Mouse (Mus musculus): ENCODE results near the gene Thrb. TPM values are rescaled to one million over a fixed set of nuclear protein-coding genes. Genes with fewer than 3 reads are reported as not detected.

Thrb gene
- total and polyA plus RNA-seq, 2 experiments from 2014 or later = 2.1 to 8.9 TPM

DNA sequence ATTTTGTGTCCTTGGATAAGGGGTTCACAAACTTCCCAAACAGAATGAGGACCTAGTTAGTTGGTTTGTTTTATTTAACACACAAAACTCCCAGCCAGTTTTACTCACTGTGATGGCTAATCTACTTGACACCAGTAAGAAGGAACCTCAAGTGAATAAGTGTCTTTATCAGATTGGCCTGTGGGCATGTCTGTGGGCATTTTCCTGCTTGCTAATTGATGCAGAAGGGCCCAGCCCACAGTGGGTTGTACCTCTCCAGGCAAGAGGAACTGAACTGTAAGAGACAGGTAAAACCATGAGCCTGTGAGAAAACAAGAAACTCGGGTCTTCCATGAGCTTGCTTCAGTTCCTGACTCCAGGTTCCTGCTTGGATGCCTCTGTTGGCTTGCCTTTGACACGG is 215.9 kb downstream of the Thrb start:
- TF ChIP-seq CTCF (IDR thresholded peaks at IDR 0.05) = no peak
- DNase-seq (ENCODE audit: low spot score) (no peak), ATAC-seq (ENCODE audit: low FRiP score) (no peak)
- Histone ChIP-seq H3K4me1 (ENCODE audit: insufficient read depth, low read length) (no peaks in the 10 kb centered on the region), H3K9ac (replicated peaks; ENCODE audit: low read length, poor library complexity, severe bottlenecking) (no peak overlapping the region), H3K4me3 (ENCODE audit: low read depth, low read length) (no peak overlapping the region), H3K27ac (ENCODE audit: low read depth, low read length) (no peak overlapping the region), H3K4me2 (ENCODE audit: low read depth, low read length, poor library complexity, severe bottlenecking) (no peak overlapping the region), H3K27me3 (ENCODE audit: insufficient read depth, low read length) (no peaks in the 10 kb centered on the region), H3K9me3 (ENCODE audit: low read length) (no peaks in the 10 kb centered on the region), H3K36me3 (ENCODE audit: insufficient read depth, low read length) (no peaks in the 10 kb centered on the region)
- WGBS = 61% methylated on average over 2 of the region's 2 CpGs

DNA sequence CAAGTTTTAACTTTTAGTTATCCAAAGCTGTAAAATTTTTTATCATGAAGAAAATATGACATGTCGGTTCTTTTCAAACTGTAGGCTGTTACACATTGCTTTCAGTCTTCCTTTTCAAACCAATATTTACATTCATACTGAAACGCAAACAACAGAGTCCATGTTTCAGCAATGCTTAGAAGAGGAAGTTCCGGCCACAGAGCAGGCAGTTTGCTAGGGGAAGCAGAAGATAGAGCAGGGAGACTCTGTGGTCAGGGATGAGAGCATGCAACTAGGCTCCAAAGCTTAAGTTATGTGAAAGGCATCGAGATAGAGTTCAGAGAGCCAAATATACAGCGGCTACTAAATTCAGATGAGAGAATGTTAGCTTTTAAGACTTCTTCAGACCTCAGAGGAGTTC is 219.4 kb downstream of the Thrb start:
- Histone ChIP-seq H3K27me3 (ENCODE audit: insufficient read depth, low read length) (no peaks in the 10 kb centered on the region), H3K4me3 (ENCODE audit: low read depth, low read length) (no peak overlapping the region), H3K27ac (ENCODE audit: low read depth, low read length) (no peak overlapping the region), H3K4me2 (ENCODE audit: low read depth, low read length, poor library complexity, severe bottlenecking) (no peak overlapping the region), H3K4me1 (ENCODE audit: insufficient read depth, low read length) (no peaks in the 10 kb centered on the region), H3K36me3 (ENCODE audit: insufficient read depth, low read length) (no peaks in the 10 kb centered on the region), H3K9ac (replicated peaks; ENCODE audit: low read length, poor library complexity, severe bottlenecking) (no peak overlapping the region), H3K9me3 (ENCODE audit: low read length) (no peaks in the 10 kb centered on the region)
- DNase-seq (ENCODE audit: low spot score) (no peak), ATAC-seq (ENCODE audit: low FRiP score) (no peak)
- 89% methylated on average over 5 of the region's 5 CpGs for WGBS
- TF ChIP-seq CTCF (IDR thresholded peaks at IDR 0.05) = no peak

DNA sequence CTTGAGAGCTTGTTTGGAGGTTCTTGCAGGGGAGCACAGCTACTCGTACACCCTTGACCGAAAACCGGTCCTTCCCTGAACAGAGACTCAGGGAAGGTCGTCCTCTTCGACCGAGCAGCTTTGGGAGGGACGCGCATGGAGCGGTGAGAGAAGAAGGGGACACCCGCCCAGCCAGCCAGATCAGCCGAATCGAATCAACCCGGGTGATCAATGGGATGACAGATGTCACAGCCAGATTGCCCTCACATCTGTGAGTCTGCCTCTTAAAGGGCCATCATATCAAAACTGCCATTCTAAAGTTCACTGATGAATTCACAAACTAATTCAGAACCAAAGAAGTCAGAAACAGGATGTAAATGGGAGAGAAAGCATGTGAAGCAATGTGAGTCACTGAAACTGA is 224.8 kb downstream of the Thrb start:
- Histone ChIP-seq H3K4me2 (ENCODE audit: low read depth, low read length, poor library complexity, severe bottlenecking) (no peak overlapping the region), H3K4me1 (ENCODE audit: insufficient read depth, low read length) (no peaks in the 10 kb centered on the region), H3K9me3 (ENCODE audit: low read length) (no peaks in the 10 kb centered on the region), H3K27ac (ENCODE audit: low read depth, low read length) (no peak overlapping the region), H3K36me3 (ENCODE audit: insufficient read depth, low read length) (no peaks in the 10 kb centered on the region), H3K4me3 (ENCODE audit: low read depth, low read length) (no peak overlapping the region), H3K27me3 (ENCODE audit: insufficient read depth, low read length) (no peaks in the 10 kb centered on the region), H3K9ac (replicated peaks; ENCODE audit: low read length, poor library complexity, severe bottlenecking) (no peak overlapping the region)
- TF ChIP-seq CTCF (IDR thresholded peaks at IDR 0.05) = no peak
- 71% methylated on average over 13 of the region's 13 CpGs for WGBS
- DNase-seq (ENCODE audit: low spot score) = no peak
- ATAC-seq (ENCODE audit: low FRiP score) = no peak

DNA sequence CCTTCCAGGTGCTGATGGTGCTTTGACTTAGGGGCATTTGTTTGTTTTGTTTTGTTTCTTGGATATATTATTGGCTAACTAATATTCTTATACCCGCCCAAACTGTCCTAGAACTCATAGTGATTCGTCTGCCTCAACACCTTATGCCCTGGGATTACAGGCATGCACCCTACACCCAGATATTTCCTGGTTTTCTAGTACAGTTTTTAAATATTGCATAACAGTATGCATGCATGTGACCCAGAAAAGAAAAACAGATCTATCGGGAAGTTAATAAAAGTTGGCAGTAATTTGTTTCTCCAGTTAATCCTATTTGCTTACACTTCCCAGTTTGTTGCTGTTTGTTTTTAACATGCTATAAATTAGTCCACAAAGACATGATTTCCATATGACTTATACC is 225.3 kb downstream of the Thrb start:
- no peak for DNase-seq (ENCODE audit: low spot score)
- WGBS = 90% methylated on average over 3 of the region's 3 CpGs

DNA sequence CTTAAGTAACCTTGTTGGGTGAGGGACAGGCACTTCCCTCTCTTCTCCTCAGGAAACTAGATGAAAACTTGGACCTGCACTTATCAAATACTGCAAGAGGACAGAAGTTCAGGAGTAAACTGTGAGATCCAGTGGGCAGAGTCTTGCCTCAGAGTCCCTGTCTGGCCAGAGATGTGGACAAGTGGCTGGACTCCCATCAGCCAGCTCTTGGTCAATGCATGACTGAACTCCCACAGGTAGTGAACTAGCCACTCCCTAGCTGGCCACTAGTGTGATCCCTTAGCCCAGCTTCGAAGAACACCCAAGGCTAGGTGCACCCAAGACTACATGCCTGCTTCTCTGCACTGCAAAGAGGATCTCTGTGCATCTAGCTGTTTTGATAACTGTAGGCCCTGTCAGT is 234.7 kb downstream of the Thrb start:
- 78% methylated on average over 1 of the region's 1 CpGs for WGBS
- H3K4me1 ChIP-seq (ENCODE audit: insufficient read depth, low read length) = no peaks in the 10 kb centered on the region
- no peaks in the 10 kb centered on the region for H3K36me3 ChIP-seq (ENCODE audit: insufficient read depth, low read length)
- H3K9ac ChIP-seq (replicated peaks; ENCODE audit: low read length, poor library complexity, severe bottlenecking) = no peak overlapping the region
- no peak overlapping the region for H3K4me2 ChIP-seq (ENCODE audit: low read depth, low read length, poor library complexity, severe bottlenecking)
- no peak overlapping the region for H3K4me3 ChIP-seq (ENCODE audit: low read depth, low read length)
- no peak for TF ChIP-seq CTCF (IDR thresholded peaks at IDR 0.05)
- ATAC-seq (ENCODE audit: low FRiP score) (no peak), DNase-seq (ENCODE audit: low spot score) (no peak)
- no peak overlapping the region for H3K27ac ChIP-seq (ENCODE audit: low read depth, low read length)
- no peaks in the 10 kb centered on the region for H3K9me3 ChIP-seq (ENCODE audit: low read length)
- H3K27me3 ChIP-seq (ENCODE audit: insufficient read depth, low read length) = no peaks in the 10 kb centered on the region

More for the DNA sequence above, 225.3 kb downstream of the Thrb start:
- Histone ChIP-seq H3K36me3 (ENCODE audit: insufficient read depth, low read length) (no peaks in the 10 kb centered on the region), H3K27ac (ENCODE audit: low read depth, low read length) (no peak overlapping the region), H3K9ac (replicated peaks; ENCODE audit: low read length, poor library complexity, severe bottlenecking) (no peak overlapping the region), H3K4me3 (ENCODE audit: low read depth, low read length) (no peak overlapping the region), H3K4me1 (ENCODE audit: insufficient read depth, low read length) (no peaks in the 10 kb centered on the region), H3K27me3 (ENCODE audit: insufficient read depth, low read length) (no peaks in the 10 kb centered on the region), H3K9me3 (ENCODE audit: low read length) (no peaks in the 10 kb centered on the region), H3K4me2 (ENCODE audit: low read depth, low read length, poor library complexity, severe bottlenecking) (no peak overlapping the region)
- TF ChIP-seq CTCF (IDR thresholded peaks at IDR 0.05) = no peak
- ATAC-seq (ENCODE audit: low FRiP score) = no peak

DNA sequence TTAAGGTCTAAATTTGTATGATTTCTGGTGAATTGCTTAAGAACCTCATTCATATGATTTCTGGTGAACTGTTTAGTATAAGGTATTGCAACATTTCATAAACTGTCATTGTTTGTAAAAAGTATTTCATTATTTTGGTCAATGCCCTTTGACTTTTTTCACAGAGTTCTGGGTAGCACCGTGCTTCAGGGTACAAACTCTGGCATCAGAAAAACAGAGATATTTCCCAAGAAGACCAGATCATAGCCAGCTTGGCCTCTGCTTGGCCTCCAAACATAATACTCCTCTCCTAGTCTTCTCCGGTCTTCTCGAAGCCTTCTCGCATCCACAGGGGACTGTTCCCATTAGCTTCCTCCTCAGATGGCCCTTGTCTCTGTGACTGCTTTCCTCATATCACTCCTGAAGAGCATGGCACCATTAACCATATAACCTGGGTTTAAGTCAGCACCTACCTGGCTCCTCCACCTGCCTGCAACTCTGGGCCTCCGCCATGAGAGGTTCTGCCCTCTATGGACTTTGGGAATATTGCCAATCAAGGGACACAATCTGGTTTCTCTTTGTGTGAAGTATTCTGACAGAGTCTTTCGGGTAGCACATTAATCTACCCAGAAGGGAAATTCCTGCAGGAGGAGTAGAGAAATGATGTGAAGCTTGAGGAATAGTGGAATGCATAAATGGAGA is 239.8 kb downstream of the Thrb start:
- 94% methylated on average over 6 of the region's 6 CpGs for WGBS
- ATAC-seq (ENCODE audit: low FRiP score) (no peak), DNase-seq (ENCODE audit: low spot score) (no peak)
- H3K27ac ChIP-seq (ENCODE audit: low read depth, low read length) = no peak overlapping the region
- H3K9me3 ChIP-seq (ENCODE audit: low read length) = no peaks in the 10 kb centered on the region
- H3K36me3 ChIP-seq (ENCODE audit: insufficient read depth, low read length) = no peaks in the 10 kb centered on the region
- TF ChIP-seq CTCF (IDR thresholded peaks at IDR 0.05) = no peak
- no peak overlapping the region for H3K4me3 ChIP-seq (ENCODE audit: low read depth, low read length)
- H3K4me1 ChIP-seq (ENCODE audit: insufficient read depth, low read length) = no peaks in the 10 kb centered on the region
- no peaks in the 10 kb centered on the region for H3K27me3 ChIP-seq (ENCODE audit: insufficient read depth, low read length)
- no peak overlapping the region for H3K9ac ChIP-seq (replicated peaks; ENCODE audit: low read length, poor library complexity, severe bottlenecking)
- H3K4me2 ChIP-seq (ENCODE audit: low read depth, low read length, poor library complexity, severe bottlenecking) = no peak overlapping the region
